Mouse (Mus musculus) lung, adult 2 months (tissue): ENCODE data around the gene Rps3. TPM values are rescaled to one million over a fixed set of nuclear protein-coding genes. Genes with fewer than 3 reads are reported as not detected.
A peak's percentile ranks its signal among the peaks of the same experiment; 100 is the strongest.

Experiments used
- DNase-seq: peaks from one replicate; pipeline ENCODE4 v3.0.0; 2022
- H3K4me1 ChIP-seq: fragments of 200-500 bp; 2 replicates; pipeline ENCODE4 v1.6.1; 2011; ENCODE audit warnings: low read length; ENCODE audit not compliant: control insufficient read depth, insufficient read depth
- H3K4me3 ChIP-seq: fragments of 200-500 bp; replicated peaks from 2 replicates; pipeline ENCODE3; 2011; ENCODE audit warnings: low read depth, mild to moderate bottlenecking, control low read depth, low read length; ENCODE audit errors: extremely low read depth
- CTCF ChIP-seq: fragments of 200-500 bp; IDR thresholded peaks from 2 replicates; pipeline ENCODE4 v1.5.1; 2011; ENCODE audit warnings: mild to moderate bottlenecking, low read length, control low read depth; ENCODE audit not compliant: insufficient read depth
- POLR2A ChIP-seq: fragments of 200-500 bp; IDR thresholded peaks from 2 replicates; pipeline ENCODE4 v1.6.1; 2011; ENCODE audit warnings: low read depth, mild to moderate bottlenecking, control low read depth, low read length, borderline replicate concordance; ENCODE audit errors: extremely low read depth
- WGBS: fragments of 180-500 bp; shearing (Covaris S2); methylation state at CpG from one replicate; pipeline ENCODE4 v1.1.7; 2018; 5-methylcytosine and 5-hydroxymethylcytosine counted together
- polyA plus RNA-seq: library from polyadenylated mRNA; depleted of rRNA; stranded (reverse); fragments of >200 nt; gene quantifications from 2 replicates; pipeline ENCODE4 v1.2.3, GENCODE M21; 2012; rRNA removed

The Rps3 gene
- 206 and 308 TPM in 2 replicates for polyA plus RNA-seq

DNA sequence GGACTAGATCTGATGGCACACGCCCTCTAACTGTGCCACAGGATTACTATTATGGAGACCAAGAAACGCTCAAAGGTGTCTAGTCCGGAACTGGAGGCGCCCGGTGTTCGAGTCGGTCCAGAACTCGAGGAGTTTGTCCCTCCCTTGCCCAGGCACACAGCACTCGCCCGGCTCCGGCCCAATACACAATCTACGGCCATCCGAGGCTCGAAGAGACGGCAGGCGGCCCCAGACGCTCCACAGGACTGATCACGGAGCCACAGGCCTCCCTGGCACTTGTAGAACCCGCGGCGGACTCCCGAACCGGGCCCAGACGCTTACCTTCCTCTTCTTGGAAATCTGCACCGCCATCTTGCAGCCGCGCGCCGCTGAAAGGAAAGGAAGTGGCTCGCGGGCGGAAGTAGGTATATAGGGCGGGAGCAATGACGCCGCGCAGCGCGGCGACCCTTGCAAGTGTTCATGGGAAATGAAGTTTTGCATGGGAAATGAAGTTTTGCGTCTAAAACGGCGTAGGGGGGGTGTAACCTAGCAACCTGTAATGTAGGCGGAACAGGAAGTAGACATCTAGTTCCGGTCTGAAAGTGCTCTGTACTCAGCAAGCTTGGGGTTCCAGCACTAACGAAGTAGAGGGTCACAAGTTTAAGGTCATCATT lies at the start of gene Rps3:
Gene Rps3 (minus strand): TSS at position 468 of the 653 bp plus-strand sequence.
- Histone ChIP-seq H3K4me1 (peaks cover 8% of the 10 kb centered on the region), H3K4me3 (peak within 1 kb of the TSS; percentile 76)
- peak; percentile 92 for DNase-seq
- WGBS, result 0% methylated on average over 45 of the region's 45 CpGs
- TF ChIP-seq POLR2A (peak; percentile 88), CTCF (no peak)

DNA sequence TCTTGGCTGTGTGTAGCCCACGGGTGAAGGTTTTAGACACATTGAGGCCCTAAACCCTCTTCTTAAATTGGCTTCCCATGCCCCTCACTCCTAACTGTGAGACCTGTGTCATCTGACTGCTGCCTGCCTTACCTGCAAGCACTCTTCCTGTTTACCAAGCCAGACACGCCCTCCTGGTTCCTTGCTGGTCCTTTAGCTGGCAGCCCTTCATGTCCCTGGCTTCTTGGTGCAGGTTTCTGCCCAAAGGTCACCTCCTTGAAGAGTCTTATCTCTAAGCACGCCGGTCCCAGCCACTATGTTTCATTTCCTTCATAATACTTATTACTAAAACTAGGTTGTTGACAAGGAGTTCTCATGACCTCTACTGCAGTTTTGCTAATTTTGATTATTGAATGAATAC lies 49.0 kb upstream of the Rps3 start:
- DNase-seq, result no peak
- Histone ChIP-seq H3K4me1 (peaks cover 10% of the 10 kb centered on the region), H3K4me3 (no peak overlapping the region)
- 58% methylated on average over 4 of the region's 4 CpGs for WGBS
- TF ChIP-seq CTCF (no peak), POLR2A (no peak)

DNA sequence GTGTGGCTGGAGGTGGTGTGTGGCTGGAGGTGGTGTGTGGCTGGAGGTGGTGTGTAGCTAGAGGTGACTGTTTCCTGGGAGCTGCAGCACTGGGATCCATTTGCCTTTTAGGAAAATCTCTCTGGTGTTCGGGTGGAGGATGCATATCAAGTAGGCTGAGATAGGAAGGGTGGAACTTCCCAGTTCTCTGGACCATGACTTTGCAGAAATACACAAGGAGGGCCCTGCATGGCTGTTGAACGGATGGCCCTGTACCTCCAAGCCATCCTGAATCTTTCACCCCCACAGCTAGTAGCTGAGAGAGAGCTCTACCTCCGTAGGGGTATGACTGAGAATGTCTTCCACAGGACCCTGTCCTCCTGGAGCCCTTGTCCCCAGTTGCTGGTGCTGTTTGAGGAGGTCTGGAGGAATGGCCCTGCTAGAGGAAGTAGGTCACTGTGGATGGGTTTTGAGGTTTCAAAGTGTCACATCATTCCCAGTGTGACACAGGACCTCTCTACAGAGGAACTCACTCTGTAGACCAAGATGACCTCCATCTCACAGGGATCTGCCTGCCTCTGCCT lies 48.0 kb upstream of the Rps3 start:
- no peak for TF ChIP-seq CTCF
- no peak for TF ChIP-seq POLR2A
- DNase-seq, result no peak
- WGBS, result 58% methylated on average over 3 of the region's 3 CpGs
- H3K4me3 ChIP-seq, result no peak overlapping the region
- H3K4me1 ChIP-seq, result peaks cover 3% of the 10 kb centered on the region

DNA sequence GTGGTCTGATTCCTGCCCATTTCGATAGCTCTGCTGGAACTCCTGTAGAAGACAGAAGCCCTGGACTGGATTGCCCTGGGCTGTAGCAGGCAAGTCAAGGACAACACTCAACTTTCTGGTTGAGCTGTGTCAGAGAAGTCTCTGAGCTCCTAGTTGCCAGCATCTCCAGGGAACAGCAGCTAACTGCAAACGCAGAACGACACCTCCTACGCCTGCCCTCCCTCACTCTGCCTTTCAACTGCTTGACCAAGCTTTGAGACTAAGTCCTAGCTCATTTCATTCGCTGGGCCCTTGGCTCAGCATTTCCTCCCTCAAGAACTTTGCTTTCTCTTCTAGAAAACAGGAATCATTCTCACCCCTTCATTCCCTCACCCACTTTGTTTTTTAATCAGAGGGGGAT lies 45.9 kb upstream of the Rps3 start:
- DNase-seq, result no peak
- TF ChIP-seq POLR2A (no peak), CTCF (no peak)
- WGBS, result 65% methylated on average over 5 of the region's 5 CpGs
- no peak overlapping the region for H3K4me3 ChIP-seq
- H3K4me1 ChIP-seq, result peaks cover 3% of the 10 kb centered on the region; the same call in 1 of the 2 replicates

DNA sequence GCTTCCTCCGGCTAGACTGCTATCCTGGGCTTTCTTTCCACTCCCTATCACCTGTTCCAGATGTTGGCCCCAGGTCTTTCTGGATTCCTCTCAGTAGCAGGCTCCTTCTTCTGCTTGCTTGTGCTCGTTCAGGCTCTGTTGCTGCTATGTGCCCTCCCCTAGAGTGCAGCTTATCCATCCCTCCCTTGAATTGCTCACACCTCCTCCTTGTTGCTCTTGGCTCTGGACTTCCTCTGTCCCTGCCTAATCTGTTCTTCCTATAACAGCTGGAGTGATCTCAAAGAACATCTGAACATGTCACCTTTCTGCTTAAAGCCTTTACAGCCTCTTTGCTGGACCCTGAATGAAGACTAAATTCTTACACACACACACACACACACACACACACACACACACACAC lies 45.0 kb upstream of the Rps3 start:
- Histone ChIP-seq H3K4me3 (no peak overlapping the region), H3K4me1 (peaks cover 3% of the 10 kb centered on the region; the same call in 1 of the 2 replicates)
- 51% methylated on average over 2 of the region's 2 CpGs for WGBS
- no peak for DNase-seq
- TF ChIP-seq POLR2A (no peak), CTCF (no peak)

DNA sequence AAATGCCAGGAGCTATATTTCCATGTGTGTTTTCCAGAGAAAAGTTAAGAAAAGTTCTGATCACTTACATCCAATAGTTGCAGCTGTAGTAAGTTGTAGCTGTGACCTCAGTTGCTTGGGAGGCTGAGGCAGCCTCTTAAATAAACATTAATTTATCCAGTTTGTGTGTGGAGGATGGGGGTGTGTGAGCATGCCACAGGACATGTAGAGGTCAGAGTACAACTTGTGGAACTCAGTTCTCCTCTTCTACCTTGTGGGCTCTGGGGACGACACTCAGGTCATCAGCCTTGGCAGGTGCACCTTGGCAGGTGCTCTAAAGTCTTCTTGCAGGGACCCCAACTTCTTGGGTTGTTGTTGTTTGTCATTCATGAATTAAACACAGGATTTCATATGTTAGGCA lies 40.3 kb upstream of the Rps3 start:
- WGBS, result 86% methylated on average over 1 of the region's 1 CpGs
- no peaks in the 10 kb centered on the region; the same call in 1 of the 2 replicates for H3K4me1 ChIP-seq
- no peak for DNase-seq
- TF ChIP-seq CTCF (no peak), POLR2A (no peak)
- H3K4me3 ChIP-seq, result no peak overlapping the region

DNA sequence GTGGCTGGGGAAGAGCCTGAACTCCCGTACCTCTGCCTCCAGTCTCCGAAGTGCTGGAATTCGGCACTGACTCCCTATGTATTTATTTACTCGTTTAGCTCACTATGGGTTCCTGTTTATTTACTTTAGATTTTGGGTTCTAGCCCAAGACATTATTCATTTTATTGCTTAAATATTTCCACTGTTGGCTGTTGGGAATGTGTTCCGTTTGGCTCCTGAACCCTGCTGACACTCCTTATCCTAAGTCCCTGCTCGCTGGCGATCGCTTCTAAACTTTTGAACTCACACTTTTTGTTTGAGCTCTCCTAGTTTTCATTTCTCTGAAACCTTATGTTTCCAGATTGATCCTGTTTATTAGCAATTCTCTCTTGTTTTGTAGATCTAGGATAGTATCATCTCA lies 39.6 kb upstream of the Rps3 start:
- DNase-seq, result no peak
- H3K4me1 ChIP-seq, result no peaks in the 10 kb centered on the region; the same call in 1 of the 2 replicates
- H3K4me3 ChIP-seq, result no peak overlapping the region
- 31% methylated on average over 8 of the region's 8 CpGs for WGBS
- TF ChIP-seq CTCF (no peak), POLR2A (no peak)

DNA sequence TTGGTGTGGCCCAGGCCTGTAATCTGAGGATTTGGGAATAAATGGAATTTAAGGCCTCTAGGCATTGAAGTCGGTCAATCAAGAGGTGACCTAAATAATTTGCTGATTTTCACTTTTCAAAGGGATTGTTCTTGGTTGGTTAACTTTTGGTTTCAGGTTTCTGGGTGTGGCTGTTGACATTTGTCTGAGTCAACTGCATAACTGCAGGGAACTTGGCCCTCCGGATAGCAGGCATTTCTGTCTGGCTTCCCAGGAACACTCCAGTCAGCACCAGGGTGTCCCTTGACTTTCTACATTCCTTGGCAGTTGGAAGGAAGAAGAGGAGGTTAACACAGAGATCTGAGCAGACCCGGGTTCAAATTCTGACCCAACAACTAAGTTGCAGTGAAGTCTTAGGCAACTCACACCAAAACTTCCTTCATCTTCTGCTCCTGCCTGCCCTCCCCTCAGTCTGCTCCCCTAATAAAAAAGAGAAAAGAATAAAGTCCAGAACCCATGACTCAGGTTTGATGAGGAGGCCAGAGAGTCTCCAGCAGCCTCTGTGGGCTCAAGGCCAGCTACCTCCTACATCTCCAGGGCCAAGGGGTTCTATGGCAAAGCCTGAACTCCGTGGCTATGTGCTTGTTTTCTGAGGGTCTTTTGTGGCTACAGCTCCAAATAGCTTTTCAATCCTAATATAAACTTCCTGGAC lies 35.6 kb upstream of the Rps3 start:
- no peak for DNase-seq
- 43% methylated on average over 4 of the region's 4 CpGs for WGBS

DNA sequence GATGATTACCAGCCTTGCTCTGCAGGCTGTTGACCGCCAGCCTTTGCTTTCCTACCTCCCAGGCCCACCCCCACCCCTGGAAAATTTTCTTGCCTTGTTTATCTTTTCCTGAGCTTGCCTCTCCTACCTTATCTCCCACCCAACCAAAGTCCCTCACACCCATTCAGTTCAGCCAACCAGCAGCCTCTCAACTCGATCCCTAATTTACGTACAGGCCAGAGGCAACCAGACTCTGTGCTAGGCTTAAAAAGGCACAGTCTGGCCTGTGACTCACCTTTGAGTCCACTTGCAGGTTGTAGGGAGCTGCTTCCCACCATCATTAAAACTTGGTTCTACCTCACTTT lies 33.2 kb upstream of the Rps3 start:
- H3K4me1 ChIP-seq, result no peaks in the 10 kb centered on the region; the same call in 1 of the 2 replicates
- DNase-seq, result no peak
- TF ChIP-seq POLR2A (no peak), CTCF (no peak)
- 73% methylated on average over 3 of the region's 3 CpGs for WGBS
- no peak overlapping the region for H3K4me3 ChIP-seq

More for the DNA sequence above, 35.6 kb upstream of the Rps3 start:
- H3K4me3 ChIP-seq, result no peak overlapping the region
- H3K4me1 ChIP-seq, result no peaks in the 10 kb centered on the region; the same call in 1 of the 2 replicates
- TF ChIP-seq POLR2A, result no peak
- no peak for TF ChIP-seq CTCF

DNA sequence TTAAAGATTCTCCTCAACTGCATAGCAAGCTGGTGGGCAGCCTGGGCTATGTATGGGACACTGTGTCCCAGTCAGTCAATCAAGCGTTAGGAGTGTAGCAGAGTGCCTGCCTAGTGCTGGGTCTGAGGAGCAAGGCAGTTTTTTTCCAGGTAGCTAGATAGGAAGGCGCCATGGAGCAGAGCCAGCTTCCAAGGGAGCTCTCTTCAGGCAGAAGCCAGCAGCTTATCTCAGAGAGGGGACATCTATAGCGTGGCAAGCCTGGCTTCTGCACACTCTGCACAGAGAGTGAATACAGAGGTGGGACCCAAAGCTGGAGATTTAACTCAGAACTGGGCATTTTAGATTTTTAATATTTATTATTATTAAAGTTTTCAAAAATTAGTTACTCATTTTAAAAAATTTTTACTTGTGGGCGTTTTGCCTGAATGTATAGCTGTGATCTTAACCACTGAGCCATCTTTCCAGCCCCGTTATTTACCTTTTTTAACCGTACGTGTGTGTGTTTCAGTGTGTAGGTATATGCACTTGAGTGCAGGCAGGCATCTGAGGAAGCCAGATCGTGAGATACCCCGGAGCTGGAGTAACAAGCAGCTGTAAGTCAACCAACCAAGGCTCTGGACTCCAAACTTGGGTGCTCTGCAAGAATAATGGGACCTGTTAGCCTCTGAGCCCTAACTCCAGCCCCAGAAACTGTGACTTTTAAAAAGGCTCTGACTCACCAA lies 32.7 kb upstream of the Rps3 start:
- H3K4me3 ChIP-seq, result no peak overlapping the region
- no peak for TF ChIP-seq POLR2A
- no peak for TF ChIP-seq CTCF
- no peak for DNase-seq
- 86% methylated on average over 9 of the region's 9 CpGs for WGBS
- H3K4me1 ChIP-seq, result no peaks in the 10 kb centered on the region; the same call in 1 of the 2 replicates
